Mouse (Mus musculus): Measurements from ENCODE around the gene Zfp628.

- TF ChIP-seq CTCF (conservative IDR thresholded peaks at IDR 0.05; ENCODE audit: low read length) (no peak), NANOG (IDR thresholded peaks at IDR 0.05; ENCODE audit: borderline replicate concordance, low read length) (no peak)
Measured at GRCm38 (mm10) chr7:4936832-4937231, 21.8 kb downstream of the Zfp628 start.
